Mouse (Mus musculus): ENCODE data around the gene Nhsl1.

Gene Nhsl1

GRCm38 (mm10) chr10:18318916-18319481, at the start of gene Nhsl1:
Nhsl1 (plus strand) TSS chr10:18318985.
- DNase-seq (ENCODE audit: extremely low spot score) = peak; percentile 80

- no peak for DNase-seq (ENCODE audit: extremely low spot score)
Observed at GRCm38 (mm10) chr10:18276090-18276734, 42.6 kb upstream of the Nhsl1 start.

DNA sequence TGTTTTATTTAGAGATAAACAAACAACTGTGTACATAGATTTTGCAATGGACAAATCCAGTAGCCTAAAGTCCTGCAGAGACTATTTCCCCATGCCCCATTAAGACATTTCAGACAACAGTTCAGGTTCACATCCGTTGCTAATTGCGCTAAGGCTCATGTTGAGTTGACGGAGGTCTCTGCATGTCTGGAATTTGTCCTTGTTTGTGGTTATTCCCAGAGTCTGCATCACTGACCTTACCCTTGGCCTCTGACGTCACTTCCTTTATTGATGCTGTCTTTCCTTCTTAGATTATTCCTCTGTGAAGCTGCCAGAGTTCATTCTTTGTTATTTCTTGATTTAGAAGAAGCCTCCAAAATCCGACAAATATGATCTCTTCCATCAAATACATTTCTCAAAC, 34.8 kb upstream of the Nhsl1 start:
- no peak for DNase-seq (ENCODE audit: extremely low spot score)

- no peak for DNase-seq (ENCODE audit: extremely low spot score)
Observed at GRCm38 (mm10) chr10:18289512-18289911, 29.3 kb upstream of the Nhsl1 start.

DNA sequence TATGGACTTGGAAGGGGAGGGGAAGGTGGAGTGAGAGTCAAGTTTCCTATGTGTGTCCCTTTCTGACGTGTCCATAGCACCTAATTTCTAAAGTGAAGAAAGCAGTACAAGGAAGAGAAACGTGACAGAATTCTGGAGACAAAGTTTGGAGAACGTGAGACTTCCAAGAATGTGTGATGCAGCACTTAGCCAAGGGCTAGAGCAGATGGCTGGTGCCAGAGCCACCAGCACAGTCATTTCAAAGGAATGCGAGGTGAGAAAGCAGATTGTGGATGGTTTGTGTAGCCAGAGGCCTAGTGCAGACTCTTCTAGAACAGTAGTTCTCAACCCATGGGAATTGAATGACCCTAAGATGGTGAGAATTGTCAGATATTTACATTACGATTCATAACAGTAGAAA, 13.7 kb upstream of the Nhsl1 start:
- DNase-seq (ENCODE audit: extremely low spot score) = no peak

DNA sequence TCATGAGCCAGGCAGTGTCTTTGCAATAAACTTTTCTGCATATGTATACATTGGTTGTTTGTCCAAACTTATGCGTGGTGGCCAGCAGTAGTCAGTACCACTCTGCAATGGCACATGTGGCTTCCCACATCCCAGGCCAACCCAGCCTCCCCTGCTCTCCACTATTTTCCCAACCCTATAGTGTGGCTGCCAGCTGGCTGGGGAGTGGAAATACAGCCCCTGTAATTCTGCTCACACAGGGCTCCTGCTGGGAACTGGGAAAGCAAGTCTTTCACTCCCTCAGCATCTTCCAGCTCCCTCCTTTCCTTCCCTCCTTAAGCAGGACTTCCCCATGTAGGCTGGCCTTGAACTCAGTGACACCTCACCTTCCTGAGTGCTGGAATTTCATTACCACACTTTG, 3.7 kb upstream of the Nhsl1 start:
- DNase-seq (ENCODE audit: extremely low spot score) = no peak

- DNase-seq (ENCODE audit: extremely low spot score) = no peak
Observed at GRCm38 (mm10) chr10:18317521-18317920, 1.3 kb upstream of the Nhsl1 start.

DNA sequence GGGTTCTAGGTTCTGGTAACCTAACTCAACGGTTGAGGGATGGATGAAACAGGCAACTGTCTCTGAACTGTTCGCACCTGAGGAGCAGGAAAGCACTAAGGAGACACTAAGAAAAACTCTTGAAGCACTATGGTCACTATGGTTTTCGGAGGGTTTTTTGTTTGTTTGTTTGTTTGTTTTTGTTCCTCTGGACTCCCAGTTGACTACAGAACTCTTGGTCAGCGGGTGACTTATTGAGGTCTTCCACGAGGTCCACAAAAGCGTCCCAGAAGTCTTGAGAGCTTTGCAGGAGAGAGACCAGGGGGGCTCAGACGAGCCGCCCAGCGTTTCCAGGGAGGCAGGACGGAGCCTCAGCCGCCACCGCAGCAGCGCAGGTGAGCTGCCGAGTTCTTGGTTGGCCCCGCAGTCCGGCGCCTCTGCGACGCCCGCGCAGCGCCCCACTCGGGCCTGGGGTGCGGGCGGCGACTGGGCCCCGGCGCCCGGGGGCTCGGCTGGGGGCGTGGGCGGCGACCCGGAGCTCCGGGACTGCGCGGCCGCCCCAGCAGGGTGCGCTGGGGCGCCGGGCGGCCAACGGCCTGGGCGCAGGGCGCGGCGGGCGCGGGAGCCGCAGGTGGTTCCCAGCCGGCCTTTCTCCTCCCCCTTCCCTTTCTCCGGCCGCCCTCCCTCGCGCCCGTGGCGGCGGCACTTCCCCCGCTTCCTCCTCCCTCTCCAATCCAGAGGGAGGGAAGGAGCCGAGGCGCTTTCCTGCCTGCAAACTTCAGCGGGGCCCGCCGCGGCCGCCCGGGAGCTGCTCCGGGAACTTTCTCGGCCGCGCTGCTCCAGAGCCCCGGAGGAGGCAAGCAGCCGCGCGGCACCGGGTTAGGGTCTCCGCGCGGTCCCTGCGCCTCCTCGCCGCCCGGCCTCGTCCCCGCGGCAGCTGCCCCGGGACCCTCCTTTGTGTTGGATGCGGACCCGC, 547 bp upstream of the Nhsl1 start:
- DNase-seq (ENCODE audit: extremely low spot score) = peak; percentile 52

DNA sequence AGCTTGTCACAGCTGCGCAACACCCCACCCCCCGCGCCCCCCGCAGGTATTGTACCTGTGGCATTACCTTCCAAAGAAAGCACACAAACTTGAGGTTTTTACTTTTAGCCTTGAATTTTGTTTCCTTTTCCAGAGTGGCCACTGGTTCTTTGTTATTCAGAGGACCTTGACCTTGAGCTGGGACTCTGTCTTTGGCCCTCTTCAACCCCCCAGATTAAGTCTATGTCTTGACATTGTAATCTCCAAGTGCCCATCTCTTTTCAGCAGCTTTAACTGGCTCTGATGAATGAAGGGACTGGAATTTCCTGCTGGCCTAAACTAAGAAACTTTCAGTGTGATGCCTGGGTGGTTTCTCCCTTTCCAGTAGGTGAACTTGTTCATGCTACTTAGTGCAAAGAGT, 906 bp downstream of the Nhsl1 start:
- DNase-seq (ENCODE audit: extremely low spot score) = no peak

GRCm38 (mm10) chr10:18321861-18322260, 3.1 kb downstream of the Nhsl1 start:
- DNase-seq (ENCODE audit: extremely low spot score) = no peak

DNA sequence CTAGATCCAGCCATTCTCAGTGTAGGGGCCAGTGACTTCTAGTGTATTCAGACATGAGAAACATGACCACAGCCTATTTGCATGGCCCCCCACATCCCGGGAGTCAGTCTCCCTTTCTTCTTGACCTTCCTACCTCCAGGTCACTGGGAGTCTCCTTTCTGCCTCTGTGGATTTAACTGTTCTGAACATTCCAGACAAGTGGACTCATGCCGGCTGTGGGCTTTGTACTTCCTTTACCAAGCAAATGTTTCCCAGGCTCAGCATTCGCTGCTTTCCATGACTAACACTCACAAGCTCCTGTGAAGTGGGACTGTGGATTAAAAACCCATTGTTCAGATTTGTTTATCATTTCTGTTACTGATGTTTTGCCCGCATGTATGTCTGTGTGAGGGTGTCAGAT, 4.9 kb downstream of the Nhsl1 start:
- no peak for DNase-seq (ENCODE audit: extremely low spot score)

- DNase-seq (ENCODE audit: extremely low spot score) = no peak
Observed at GRCm38 (mm10) chr10:18328331-18328908, 9.6 kb downstream of the Nhsl1 start.

GRCm38 (mm10) chr10:18329096-18330038, 10.6 kb downstream of the Nhsl1 start:
- peak; percentile 60 for DNase-seq (ENCODE audit: extremely low spot score)

- no peak for DNase-seq (ENCODE audit: extremely low spot score)
Observed at GRCm38 (mm10) chr10:18330445-18330844, 11.7 kb downstream of the Nhsl1 start.

- no peak for DNase-seq (ENCODE audit: extremely low spot score)
Observed at GRCm38 (mm10) chr10:18333575-18333974, 14.8 kb downstream of the Nhsl1 start.

GRCm38 (mm10) chr10:18334176-18334575, 15.4 kb downstream of the Nhsl1 start:
- DNase-seq (ENCODE audit: extremely low spot score) = no peak

DNA sequence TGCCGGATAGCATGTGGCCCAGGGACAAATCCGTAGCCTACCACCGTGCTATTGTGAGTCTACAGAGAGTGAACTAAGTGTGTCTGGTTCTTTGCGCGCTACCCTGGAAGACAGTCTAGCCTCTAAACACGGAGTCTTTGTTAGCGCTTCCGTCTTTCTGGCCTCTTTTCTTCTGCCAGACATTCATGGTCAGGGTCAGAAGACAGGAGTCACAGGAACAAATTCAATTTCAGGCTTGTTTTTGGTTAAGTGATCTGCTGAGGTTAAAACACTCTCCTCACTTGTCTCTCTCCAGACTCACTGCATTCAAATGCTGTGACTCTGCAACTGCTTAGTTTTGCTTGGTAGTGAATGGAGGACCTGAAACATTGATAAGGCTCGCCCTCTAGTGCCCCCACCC, 15.9 kb downstream of the Nhsl1 start:
- DNase-seq (ENCODE audit: extremely low spot score) = no peak

DNA sequence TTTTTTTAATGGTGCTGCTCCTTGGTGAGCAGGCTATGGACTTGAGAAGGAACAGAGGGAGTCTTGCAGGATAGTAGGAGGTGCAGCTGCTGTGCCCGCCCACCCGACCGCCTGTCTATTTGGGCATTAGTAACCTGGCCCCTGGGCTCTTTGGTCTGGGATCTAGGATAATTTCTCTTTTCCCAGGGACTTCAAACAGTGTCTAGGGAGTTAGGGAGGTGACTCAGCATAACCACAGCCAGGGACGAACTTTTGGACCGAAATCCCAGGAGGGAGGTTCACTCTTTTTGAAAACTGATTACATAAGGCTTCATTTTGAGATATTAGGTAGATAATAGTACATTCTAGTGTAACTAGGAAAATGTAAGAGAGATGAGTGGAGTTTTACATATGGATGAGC, 18.9 kb downstream of the Nhsl1 start:
- no peak for DNase-seq (ENCODE audit: extremely low spot score)

DNA sequence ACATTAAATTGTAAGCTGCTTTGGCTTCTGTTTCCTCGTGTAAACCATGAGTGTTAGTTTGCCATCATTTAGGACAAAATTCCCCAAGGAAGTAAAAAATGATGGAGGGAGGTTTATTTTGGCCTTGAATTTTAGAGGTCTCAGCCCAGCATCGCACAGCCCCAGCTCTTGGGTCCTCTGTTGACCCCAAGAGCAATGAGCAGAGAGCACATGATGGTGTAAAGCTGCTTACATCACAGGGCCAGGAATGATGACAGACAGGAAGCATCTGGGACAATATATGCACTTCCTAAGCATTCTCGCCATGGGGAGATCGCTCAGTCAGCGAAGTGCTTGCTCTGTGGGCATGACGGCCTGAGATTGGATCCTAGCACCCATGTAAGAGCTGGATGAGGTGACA, 20.6 kb downstream of the Nhsl1 start:
- DNase-seq (ENCODE audit: extremely low spot score) = no peak

DNA sequence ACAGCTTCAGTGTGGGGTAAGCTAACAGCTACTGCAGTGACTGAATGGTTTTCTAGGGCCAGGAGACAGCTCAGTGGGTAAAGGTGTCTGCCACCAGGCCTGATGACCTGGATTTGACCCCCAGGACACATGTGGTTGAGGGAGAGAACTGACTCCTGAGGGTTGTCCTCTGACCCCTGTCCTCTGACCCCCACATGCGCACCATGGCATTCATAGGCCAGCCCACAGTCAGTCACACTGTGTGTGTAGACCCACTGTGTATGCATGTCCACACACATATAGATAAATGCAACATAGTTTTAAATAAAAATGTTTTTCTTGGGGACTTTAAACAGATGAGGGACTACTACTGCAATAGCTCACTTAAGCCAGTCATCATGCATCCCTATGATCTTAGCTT, 22.1 kb downstream of the Nhsl1 start:
- DNase-seq (ENCODE audit: extremely low spot score) = no peak

GRCm38 (mm10) chr10:18341444-18342196, 22.8 kb downstream of the Nhsl1 start:
- no peak for DNase-seq (ENCODE audit: extremely low spot score)

All from embryo, embryonic 9.5 days (tissue).